Mouse (Mus musculus): Measurements from ENCODE around the gene Tmem169.

The Tmem169 gene

DNA sequence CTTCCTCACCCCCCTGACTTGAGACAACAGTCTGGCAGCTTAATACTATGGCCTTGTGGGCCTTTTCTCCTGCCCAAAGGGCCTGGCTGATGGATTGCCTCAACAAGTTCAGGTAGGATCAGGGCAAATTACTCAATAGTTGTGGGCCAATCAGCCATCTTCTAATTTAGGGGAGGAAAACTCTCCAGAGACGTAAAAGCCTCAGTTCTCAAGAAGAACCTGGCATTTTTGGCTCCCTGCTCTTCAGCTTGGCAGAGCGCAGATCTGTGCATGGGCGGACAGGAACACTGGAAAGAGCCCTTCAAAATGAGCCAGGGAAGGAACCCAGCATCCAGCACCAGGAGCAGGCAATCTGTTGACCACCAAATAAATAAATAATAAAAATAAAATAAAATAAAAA is 6.1 kb upstream of the Tmem169 start:
- in situ Hi-C loops (cut with MboI; ENCODE audit: low pct_unique_long_range_greater_than_20kb in 1 of 2, low sequenced_read_pairs in 2 of 2, unreplicated experiment in 1 of 2): no loop called here

DNA sequence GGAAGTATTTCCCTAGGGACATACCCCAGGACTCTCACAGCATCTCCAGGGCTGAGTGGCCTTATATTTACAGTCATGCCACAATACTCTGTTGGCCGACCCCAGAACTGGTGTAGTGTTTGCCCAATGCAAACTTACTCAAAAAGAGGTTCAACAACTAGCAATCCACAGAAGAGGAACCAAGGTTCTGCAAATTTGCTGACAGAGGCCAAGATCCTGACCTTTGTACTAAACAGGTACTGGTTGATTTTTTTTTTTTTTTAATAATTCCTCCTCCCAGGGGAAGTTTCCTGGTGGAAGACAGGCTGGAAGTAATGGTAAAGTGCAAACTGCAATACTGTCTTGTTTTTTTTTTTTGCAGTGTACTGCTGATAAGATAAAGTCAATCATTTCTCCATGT is 1.6 kb upstream of the Tmem169 start:
- in situ Hi-C loops (cut with MboI; ENCODE audit: low pct_unique_long_range_greater_than_20kb in 1 of 2, low sequenced_read_pairs in 2 of 2, unreplicated experiment in 1 of 2): no loop called here

DNA sequence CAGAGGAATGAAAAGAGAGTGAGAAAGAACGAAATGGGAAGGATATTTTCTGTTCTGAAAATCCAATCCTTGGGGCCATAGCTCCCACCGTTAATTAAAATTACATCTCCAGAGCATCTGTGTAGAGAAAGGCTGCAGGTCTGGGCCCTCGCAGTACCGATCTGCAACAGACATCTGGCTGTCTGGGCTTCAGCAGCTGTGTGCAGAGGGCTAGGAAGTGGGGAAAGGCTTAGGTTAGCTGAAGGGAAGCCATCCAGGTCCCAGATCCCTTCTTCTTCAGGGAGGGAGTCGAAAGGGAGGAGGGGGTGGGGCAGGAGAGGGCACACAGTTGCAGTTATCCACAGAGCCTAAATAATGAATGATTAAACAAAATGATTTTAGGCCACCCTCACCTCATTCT is 370 bp downstream of the Tmem169 start:
- in situ Hi-C loops (cut with MboI; ENCODE audit: low pct_unique_long_range_greater_than_20kb in 1 of 2, low sequenced_read_pairs in 2 of 2, unreplicated experiment in 1 of 2): no loop called here

DNA sequence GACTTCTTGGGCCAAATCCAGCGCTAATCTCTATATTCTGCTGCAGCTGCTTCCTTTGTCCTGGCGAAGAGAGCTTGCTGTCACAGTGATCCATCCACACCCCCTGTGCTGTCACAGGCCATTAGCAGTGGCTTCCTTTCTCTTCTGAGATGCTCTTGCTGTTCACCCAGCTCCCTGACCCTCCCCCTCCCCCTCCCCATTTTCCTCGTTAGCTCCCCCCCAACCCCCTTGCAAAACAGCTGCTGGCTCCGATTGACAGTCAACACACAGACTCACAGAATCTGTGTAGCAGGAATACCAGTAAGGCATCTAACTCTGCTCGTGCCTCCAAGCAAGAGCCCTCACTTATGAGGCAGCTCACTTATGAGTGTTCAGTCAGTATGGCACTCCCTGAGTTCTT is 2.7 kb downstream of the Tmem169 start:
- in situ Hi-C loops (cut with MboI; ENCODE audit: low pct_unique_long_range_greater_than_20kb in 1 of 2, low sequenced_read_pairs in 2 of 2, unreplicated experiment in 1 of 2): no loop called here

- in situ Hi-C loops (cut with MboI; ENCODE audit: low pct_unique_long_range_greater_than_20kb in 1 of 2, low sequenced_read_pairs in 2 of 2, unreplicated experiment in 1 of 2): no loop called here
Observed at GRCm38 (mm10) chr1:72287893-72288292, 3.7 kb downstream of the Tmem169 start.

- in situ Hi-C loops (cut with MboI; ENCODE audit: low pct_unique_long_range_greater_than_20kb in 1 of 2, low sequenced_read_pairs in 2 of 2, unreplicated experiment in 1 of 2): no loop called here
Observed at GRCm38 (mm10) chr1:72288527-72289150, 4.5 kb downstream of the Tmem169 start.

DNA sequence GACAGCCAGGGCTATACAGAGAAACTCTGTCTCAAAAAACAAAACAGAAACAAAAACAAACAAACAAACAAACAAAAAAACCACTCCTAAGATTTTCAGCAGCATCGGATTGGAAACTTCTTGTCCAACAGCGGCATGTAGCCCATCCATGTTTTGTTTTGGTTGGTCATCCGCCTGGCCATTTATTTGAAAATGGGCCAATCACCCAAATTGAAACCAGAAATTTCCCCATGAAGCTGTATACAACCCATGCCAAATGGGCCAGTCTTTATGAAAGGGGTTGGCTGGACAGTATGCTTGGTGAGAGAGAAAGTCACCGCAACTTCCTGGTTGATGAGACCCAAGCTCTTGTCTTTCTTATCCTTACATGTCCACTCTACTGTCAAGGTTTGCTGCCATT is 6.7 kb downstream of the Tmem169 start:
- in situ Hi-C loops (cut with MboI; ENCODE audit: low pct_unique_long_range_greater_than_20kb in 1 of 2, low sequenced_read_pairs in 2 of 2, unreplicated experiment in 1 of 2): no loop called here

DNA sequence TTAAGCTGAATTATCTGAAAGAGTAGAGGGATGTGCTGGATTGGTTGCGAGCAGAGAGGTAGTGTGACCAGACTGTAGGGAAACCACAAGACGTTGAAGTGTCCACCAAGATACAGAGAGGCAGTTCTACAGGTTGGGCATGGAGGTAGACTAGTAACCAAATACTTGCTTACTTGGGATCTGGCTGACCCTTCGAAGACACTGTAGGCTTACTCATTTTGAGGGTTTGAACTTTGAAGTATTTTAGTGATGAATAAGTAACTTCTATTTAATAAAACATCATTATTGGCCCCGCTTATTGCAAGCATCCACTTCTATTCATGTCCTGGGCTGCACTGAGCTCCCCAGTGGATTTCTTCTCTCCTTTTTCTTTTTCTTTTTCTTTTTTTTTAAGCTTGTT is 7.3 kb downstream of the Tmem169 start:
- in situ Hi-C loops (cut with MboI; ENCODE audit: low pct_unique_long_range_greater_than_20kb in 1 of 2, low sequenced_read_pairs in 2 of 2, unreplicated experiment in 1 of 2): no loop called here

DNA sequence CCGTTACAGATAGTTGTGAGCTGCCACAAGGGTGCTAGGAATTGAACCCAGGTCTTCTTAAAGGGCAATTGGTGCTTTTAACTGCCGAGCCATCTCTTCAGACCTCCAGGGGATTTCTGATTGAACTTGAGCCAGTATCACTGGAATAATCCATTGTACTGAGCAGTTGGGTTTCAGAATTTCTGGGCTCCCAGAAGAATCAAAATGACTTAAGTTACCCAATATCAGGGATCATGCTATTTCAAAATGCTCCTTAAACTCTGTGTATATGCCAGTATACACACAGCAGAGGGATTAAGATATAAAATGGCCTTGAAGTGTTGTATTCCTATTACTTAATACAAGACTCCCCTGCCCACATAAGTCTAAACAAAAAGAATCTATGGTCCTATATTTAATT is 7.8 kb downstream of the Tmem169 start:
- in situ Hi-C loops (cut with MboI; ENCODE audit: low pct_unique_long_range_greater_than_20kb in 1 of 2, low sequenced_read_pairs in 2 of 2, unreplicated experiment in 1 of 2): no loop called here

DNA sequence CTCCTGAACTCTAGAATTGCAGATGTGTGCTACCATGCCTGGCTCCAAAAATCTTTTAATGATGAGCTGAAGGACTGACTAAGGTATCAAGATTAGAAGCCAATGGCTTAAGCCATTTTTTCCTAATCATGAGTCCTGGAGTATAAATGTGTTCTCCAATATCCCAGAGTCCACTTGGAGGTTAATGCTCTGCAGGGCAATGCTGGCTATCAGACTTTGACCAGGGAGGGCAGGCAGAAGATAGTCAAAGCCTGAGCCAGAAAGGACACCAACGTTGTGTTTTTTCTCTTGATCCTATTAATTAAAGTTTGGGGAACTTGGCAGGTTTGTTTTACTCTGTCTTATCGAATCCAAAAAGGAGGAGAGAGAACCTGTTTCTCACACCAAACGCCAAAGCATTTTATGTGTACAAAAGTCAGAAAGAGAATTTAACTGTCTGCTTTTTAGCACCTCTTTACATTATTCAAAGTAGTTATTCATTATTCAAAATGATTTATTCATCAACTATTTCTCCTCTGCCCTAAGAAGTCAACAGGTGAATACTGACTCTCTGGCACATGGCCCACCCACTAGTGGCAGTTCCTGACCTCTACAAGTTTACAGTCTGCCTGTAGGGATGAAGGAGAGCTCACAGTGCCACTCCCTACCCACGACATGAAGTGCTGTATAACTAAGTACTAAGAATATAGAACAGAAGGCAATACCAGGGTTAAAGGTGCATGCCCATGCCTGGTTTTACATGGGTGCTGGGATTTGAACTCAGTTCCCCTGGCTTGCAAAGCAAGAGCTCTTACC is 9.9 kb downstream of the Tmem169 start:
- in situ Hi-C loops (cut with MboI; ENCODE audit: low pct_unique_long_range_greater_than_20kb in 1 of 2, low sequenced_read_pairs in 2 of 2, unreplicated experiment in 1 of 2): no loop called here

- in situ Hi-C loops (cut with MboI; ENCODE audit: low pct_unique_long_range_greater_than_20kb in 1 of 2, low sequenced_read_pairs in 2 of 2, unreplicated experiment in 1 of 2): no loop called here
Observed at GRCm38 (mm10) chr1:72295746-72296145, 11.6 kb downstream of the Tmem169 start.

- in situ Hi-C loops (cut with MboI; ENCODE audit: low pct_unique_long_range_greater_than_20kb in 1 of 2, low sequenced_read_pairs in 2 of 2, unreplicated experiment in 1 of 2): no loop called here
Observed at GRCm38 (mm10) chr1:72301845-72302244, 17.7 kb downstream of the Tmem169 start.

- in situ Hi-C loops (cut with MboI; ENCODE audit: low pct_unique_long_range_greater_than_20kb in 1 of 2, low sequenced_read_pairs in 2 of 2, unreplicated experiment in 1 of 2): no loop called here
Observed at GRCm38 (mm10) chr1:72306241-72306640, 22.1 kb downstream of the Tmem169 start.

DNA sequence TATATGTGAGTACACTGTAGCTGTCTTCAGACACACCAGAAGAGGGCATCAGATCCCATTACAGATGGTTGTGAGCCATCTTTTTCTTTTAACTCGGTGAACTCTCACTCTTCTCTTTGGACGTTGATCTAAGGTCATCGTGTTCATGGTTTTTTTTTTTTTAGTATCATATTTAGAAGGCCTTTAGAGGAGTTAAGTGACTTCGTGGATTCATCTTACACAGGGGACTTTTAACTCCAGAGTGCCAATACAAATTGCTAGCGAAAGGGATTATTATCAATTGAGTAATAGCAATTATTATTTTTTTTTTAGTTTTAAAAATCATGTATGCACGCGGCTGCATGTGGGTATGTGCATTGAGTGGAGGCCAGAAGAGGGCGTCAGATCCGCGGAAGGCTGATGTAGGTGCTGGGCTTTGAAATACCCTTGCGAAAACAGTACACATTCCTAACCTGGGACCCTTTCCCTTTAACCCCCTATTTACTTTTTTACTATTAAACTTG is 22.6 kb downstream of the Tmem169 start:
- in situ Hi-C loops (cut with MboI; ENCODE audit: low pct_unique_long_range_greater_than_20kb in 1 of 2, low sequenced_read_pairs in 2 of 2, unreplicated experiment in 1 of 2): no loop called here

DNA sequence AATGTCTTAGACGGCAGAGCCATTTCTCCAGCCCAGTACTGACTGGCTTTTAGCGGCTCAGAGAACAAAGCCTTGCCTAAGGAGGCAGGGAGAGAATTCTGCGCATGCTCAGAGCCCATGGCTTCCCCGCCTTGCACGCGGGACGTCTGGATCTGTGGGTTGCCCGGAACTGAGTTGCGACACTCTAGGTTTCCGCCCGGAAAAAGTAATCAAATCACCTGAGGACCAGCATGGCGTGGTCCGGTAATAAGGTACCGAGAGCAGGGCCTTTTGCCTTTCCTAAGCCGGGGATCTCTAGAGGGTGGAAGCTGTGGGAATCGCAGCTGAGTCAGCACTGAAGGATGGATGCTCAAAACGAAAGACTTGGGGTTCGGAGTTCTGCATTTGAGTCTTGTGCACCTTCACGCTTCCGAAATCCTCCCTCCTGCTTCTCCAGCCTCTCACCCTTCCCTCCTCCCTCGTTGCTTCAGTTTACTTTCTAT is 23.2 kb downstream of the Tmem169 start, which contains the start of gene Xrcc5:
Gene Xrcc5, plus strand, starts transcription at position 105 of the 482 bp plus-strand sequence.
- in situ Hi-C loops (cut with MboI; ENCODE audit: low pct_unique_long_range_greater_than_20kb in 1 of 2, low sequenced_read_pairs in 2 of 2, unreplicated experiment in 1 of 2): no loop called here

GRCm38 (mm10) chr1:72308919-72309318 is 24.8 kb downstream of the Tmem169 start:
- in situ Hi-C loops (cut with MboI; ENCODE audit: low pct_unique_long_range_greater_than_20kb in 1 of 2, low sequenced_read_pairs in 2 of 2, unreplicated experiment in 1 of 2): no loop called here

GRCm38 (mm10) chr1:72309744-72310424 is 25.7 kb downstream of the Tmem169 start:
- in situ Hi-C loops (cut with MboI; ENCODE audit: low pct_unique_long_range_greater_than_20kb in 1 of 2, low sequenced_read_pairs in 2 of 2, unreplicated experiment in 1 of 2): no loop called here

DNA sequence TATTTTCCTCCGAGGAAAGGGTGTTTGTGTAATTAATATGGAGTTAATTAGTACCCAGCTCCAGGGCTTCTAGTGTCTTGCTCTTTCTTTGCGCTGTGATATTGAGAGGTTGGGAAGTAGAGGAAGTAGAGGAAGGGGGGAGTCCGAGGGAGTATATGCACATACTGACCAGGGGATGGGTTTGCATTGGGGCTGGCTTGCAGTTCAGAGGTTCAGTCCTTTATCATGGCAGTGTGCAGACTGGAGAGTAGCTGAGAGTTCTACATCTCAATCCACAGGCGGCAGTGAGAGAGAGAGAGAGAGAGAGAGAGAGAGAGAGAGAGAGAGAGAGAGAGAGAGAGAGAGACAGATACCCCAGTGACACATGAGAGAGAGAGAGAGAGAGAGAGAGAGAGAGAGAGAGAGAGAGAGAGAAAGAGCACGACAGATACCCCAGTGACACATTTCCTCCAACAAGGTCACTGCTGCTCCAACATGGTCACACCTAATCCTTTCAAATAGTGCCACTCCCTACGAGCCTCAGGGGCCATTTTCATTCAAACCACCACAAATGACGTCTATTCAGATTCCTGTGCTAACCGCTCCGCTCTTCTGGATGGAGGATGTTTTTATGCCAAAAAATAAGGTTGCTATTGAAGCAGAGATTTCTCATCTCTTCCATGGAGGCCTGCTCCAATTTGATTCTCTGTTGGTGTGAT is 28.7 kb downstream of the Tmem169 start:
- in situ Hi-C loops (cut with MboI; ENCODE audit: low pct_unique_long_range_greater_than_20kb in 1 of 2, low sequenced_read_pairs in 2 of 2, unreplicated experiment in 1 of 2): no loop called here
